Mouse (Mus musculus): ENCODE results near the gene Card9.

DNA sequence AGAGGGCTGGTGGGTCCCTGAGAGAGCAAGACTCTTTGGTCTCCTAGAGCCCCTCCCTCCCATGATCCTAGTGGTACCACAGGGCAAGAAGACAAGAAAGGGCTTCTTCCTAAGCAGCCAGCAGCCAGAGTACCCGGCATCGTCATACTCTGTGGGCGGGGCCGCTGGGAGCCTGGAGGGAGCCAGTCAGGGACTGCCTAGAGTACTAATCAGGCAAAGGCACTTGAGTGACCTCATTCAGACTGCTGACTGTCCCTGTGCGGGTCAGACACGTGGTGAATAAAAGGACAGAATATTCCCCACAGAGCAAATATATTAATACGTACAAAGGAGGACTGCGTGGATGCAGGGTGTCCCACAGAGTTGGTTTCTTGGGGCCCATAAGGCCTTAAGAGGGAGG is 31.3 kb downstream of the Card9 start:
- TF ChIP-seq CTCF (conservative IDR thresholded peaks at IDR 0.05; ENCODE audit: insufficient read depth, insufficient read length, low read depth, low read length) = no peak
- TF ChIP-seq POLR2A (IDR thresholded peaks at IDR 0.05; ENCODE audit: low read depth, low read length) = no peak

All from kidney, adult 2 months (tissue).